Mouse (Mus musculus) hindbrain, embryonic 16.5 days (tissue): ENCODE data around the gene Mlana. TPM values are rescaled to one million over a fixed set of nuclear protein-coding genes. Genes with fewer than 3 reads are reported as not detected.

ENCODE experiments used
- ATAC-seq: fragments of 200-750 bp; cut with Nextera tagmentation; 2 replicates; pipeline ENCODE4 v1.8.0; 2017; ENCODE audit warnings: moderate TSS enrichment, moderate library complexity
- H3K27ac ChIP-seq: fragments of 300-500 bp; sonication (generic); 2 replicates; pipeline ENCODE4 v1.5.1; 2014; ENCODE audit warnings: low read depth, mild to moderate bottlenecking, control low read depth, low read length, moderate library complexity
- H3K27me3 ChIP-seq: fragments of 300-500 bp; sonication (generic); replicated peaks from 2 replicates; pipeline ENCODE4 v1.6.1; 2014; ENCODE audit warnings: low read length; ENCODE audit not compliant: control insufficient read depth, insufficient read depth
- H3K36me3 ChIP-seq: fragments of 300-500 bp; sonication (generic); 2 replicates; pipeline ENCODE4 v1.6.1; 2014; ENCODE audit warnings: mild to moderate bottlenecking, low read length, moderate library complexity, mixed read lengths; ENCODE audit not compliant: control insufficient read depth, insufficient read depth
- H3K4me1 ChIP-seq: fragments of 300-500 bp; sonication (generic); 2 replicates; pipeline ENCODE4 v1.6.1; 2014; ENCODE audit warnings: low read depth, low read length; ENCODE audit not compliant: control insufficient read depth, insufficient read depth
- H3K4me2 ChIP-seq: fragments of 300-500 bp; sonication (generic); 2 replicates; pipeline ENCODE4 v1.6.1; 2014; ENCODE audit warnings: mild to moderate bottlenecking, low read length, control low read depth, moderate library complexity
- H3K4me3 ChIP-seq: fragments of 300-500 bp; sonication (generic); 2 replicates; pipeline ENCODE4 v1.5.1; 2014; ENCODE audit warnings: mild to moderate bottlenecking, low read length, control low read depth, moderate library complexity
- H3K9ac ChIP-seq: fragments of 300-500 bp; sonication (generic); 2 replicates; pipeline ENCODE4 v1.6.1; 2014; ENCODE audit warnings: low read depth, mild to moderate bottlenecking, control low read depth, low read length, moderate library complexity
- H3K9me3 ChIP-seq: fragments of 300-500 bp; sonication (generic); 2 replicates; pipeline ENCODE4 v1.6.1; 2014; ENCODE audit warnings: mild to moderate bottlenecking, low read length, moderate library complexity; ENCODE audit not compliant: control insufficient read depth
- WGBS: fragments of 180-500 bp; shearing (Covaris S2); extraction: QIAGEN DNeasy Blood & Tissue Kit; methylation state at CpG from one replicate; pipeline ENCODE4 v1.1.7; 2014; 5-methylcytosine and 5-hydroxymethylcytosine counted together
- polyA plus RNA-seq: library from polyadenylated mRNA; unstranded; fragments of >200 nt; fragmentation: Nextera tagmentation; extraction: Ambion mirVana; gene quantifications from 2 replicates; pipeline ENCODE4 v1.2.1, GENCODE M21; 2015

Mlana gene
- polyA plus RNA-seq, 1 experiment from 2014 or later: not detected

GRCm38 (mm10) chr19:29709461-29709860 is 11.8 kb downstream of the Mlana start:
- H3K4me2 ChIP-seq: no peak overlapping the region
- no peak overlapping the region for H3K4me3 ChIP-seq
- 70% methylated on average over 3 of the region's 3 CpGs for WGBS
- H3K9me3 ChIP-seq: no peaks in the 10 kb centered on the region
- H3K4me1 ChIP-seq: no peaks in the 10 kb centered on the region
- no peak overlapping the region for H3K27ac ChIP-seq
- no peaks in the 10 kb centered on the region for H3K27me3 ChIP-seq
- no peaks in the 10 kb centered on the region for H3K36me3 ChIP-seq
- no peak for ATAC-seq
- H3K9ac ChIP-seq: no peak overlapping the region

- 85% methylated on average over 4 of the region's 4 CpGs for WGBS
Observed at GRCm38 (mm10) chr19:29713451-29713850, 15.8 kb downstream of the Mlana start.

GRCm38 (mm10) chr19:29717854-29718253 is 20.2 kb downstream of the Mlana start:
- H3K27ac ChIP-seq: no peak overlapping the region
- H3K4me2 ChIP-seq: no peak overlapping the region
- no peaks in the 10 kb centered on the region for H3K9me3 ChIP-seq
- H3K4me3 ChIP-seq: no peak overlapping the region
- H3K36me3 ChIP-seq: no peaks in the 10 kb centered on the region; the same call in 1 of the 2 replicates
- H3K4me1 ChIP-seq: no peaks in the 10 kb centered on the region
- no peak overlapping the region for H3K9ac ChIP-seq
- H3K27me3 ChIP-seq: no peaks in the 10 kb centered on the region
- no peak for ATAC-seq
- WGBS: 88% methylated on average over 3 of the region's 3 CpGs

More at GRCm38 (mm10) chr19:29713451-29713850, 15.8 kb downstream of the Mlana start:
- no peak for ATAC-seq
- H3K27ac ChIP-seq: no peak overlapping the region
- no peak overlapping the region for H3K9ac ChIP-seq
- no peak overlapping the region for H3K4me2 ChIP-seq
- no peaks in the 10 kb centered on the region for H3K36me3 ChIP-seq
- no peaks in the 10 kb centered on the region for H3K4me1 ChIP-seq
- H3K27me3 ChIP-seq: no peaks in the 10 kb centered on the region
- no peak overlapping the region for H3K4me3 ChIP-seq
- H3K9me3 ChIP-seq: no peaks in the 10 kb centered on the region

GRCm38 (mm10) chr19:29718476-29718875 is 20.9 kb downstream of the Mlana start:
- Histone ChIP-seq H3K4me2 (no peak overlapping the region), H3K36me3 (no peaks in the 10 kb centered on the region; the same call in 1 of the 2 replicates), H3K27ac (no peak overlapping the region), H3K9ac (no peak overlapping the region), H3K4me1 (no peaks in the 10 kb centered on the region), H3K27me3 (no peaks in the 10 kb centered on the region), H3K9me3 (no peaks in the 10 kb centered on the region), H3K4me3 (no peak overlapping the region)
- no peak for ATAC-seq
- WGBS: 99% methylated on average over 3 of the region's 3 CpGs

- no peak for ATAC-seq
- H3K9ac ChIP-seq: no peak overlapping the region
- H3K27me3 ChIP-seq: no peaks in the 10 kb centered on the region
- H3K27ac ChIP-seq: no peak overlapping the region
- H3K4me3 ChIP-seq: no peak overlapping the region
- H3K4me1 ChIP-seq: no peaks in the 10 kb centered on the region
- H3K4me2 ChIP-seq: no peak overlapping the region
- no peaks in the 10 kb centered on the region for H3K36me3 ChIP-seq
- 78% methylated on average over 3 of the region's 3 CpGs for WGBS
- no peaks in the 10 kb centered on the region for H3K9me3 ChIP-seq
Observed at GRCm38 (mm10) chr19:29735421-29735820, 37.8 kb downstream of the Mlana start.

GRCm38 (mm10) chr19:29739608-29740007 is 42.0 kb downstream of the Mlana start:
- Histone ChIP-seq H3K27ac (no peak overlapping the region), H3K9me3 (no peaks in the 10 kb centered on the region), H3K9ac (no peak overlapping the region), H3K4me2 (no peak overlapping the region), H3K4me1 (no peaks in the 10 kb centered on the region), H3K4me3 (no peak overlapping the region), H3K27me3 (no peaks in the 10 kb centered on the region), H3K36me3 (no peaks in the 10 kb centered on the region)
- 79% methylated on average over 2 of the region's 2 CpGs for WGBS
- no peak for ATAC-seq

- H3K4me2 ChIP-seq: no peak overlapping the region
- no peaks in the 10 kb centered on the region for H3K36me3 ChIP-seq
- no peak overlapping the region for H3K27ac ChIP-seq
- no peaks in the 10 kb centered on the region for H3K4me1 ChIP-seq
- no peak overlapping the region for H3K4me3 ChIP-seq
- H3K9me3 ChIP-seq: no peaks in the 10 kb centered on the region
- no peak for ATAC-seq
- WGBS: 89% methylated on average over 1 of the region's 1 CpGs
- no peak overlapping the region for H3K9ac ChIP-seq
- H3K27me3 ChIP-seq: no peaks in the 10 kb centered on the region
Observed at GRCm38 (mm10) chr19:29740661-29741060, 43.0 kb downstream of the Mlana start.

GRCm38 (mm10) chr19:29743531-29743930 is 45.9 kb downstream of the Mlana start:
- H3K4me3 ChIP-seq: no peak overlapping the region

GRCm38 (mm10) chr19:29750994-29751393 is 53.4 kb downstream of the Mlana start:
- H3K4me1 ChIP-seq: no peaks in the 10 kb centered on the region
- no peaks in the 10 kb centered on the region for H3K9me3 ChIP-seq
- no peak overlapping the region for H3K9ac ChIP-seq
- no peak overlapping the region for H3K4me2 ChIP-seq
- H3K27me3 ChIP-seq: no peaks in the 10 kb centered on the region
- no peaks in the 10 kb centered on the region for H3K36me3 ChIP-seq
- no peak overlapping the region for H3K27ac ChIP-seq
- 91% methylated on average over 3 of the region's 3 CpGs for WGBS
- H3K4me3 ChIP-seq: no peak overlapping the region
- no peak for ATAC-seq

More at GRCm38 (mm10) chr19:29743531-29743930, 45.9 kb downstream of the Mlana start:
- 85% methylated on average over 5 of the region's 5 CpGs for WGBS
- no peak for ATAC-seq
- no peak overlapping the region for H3K4me2 ChIP-seq
- H3K27me3 ChIP-seq: no peaks in the 10 kb centered on the region
- H3K27ac ChIP-seq: no peak overlapping the region
- H3K36me3 ChIP-seq: no peaks in the 10 kb centered on the region
- no peaks in the 10 kb centered on the region for H3K4me1 ChIP-seq
- H3K9me3 ChIP-seq: no peaks in the 10 kb centered on the region
- H3K9ac ChIP-seq: no peak overlapping the region

- H3K9me3 ChIP-seq: no peaks in the 10 kb centered on the region
Observed at GRCm38 (mm10) chr19:29753939-29754338, 56.3 kb downstream of the Mlana start.

More at GRCm38 (mm10) chr19:29753939-29754338, 56.3 kb downstream of the Mlana start:
- Histone ChIP-seq H3K27ac (no peak overlapping the region), H3K4me1 (no peaks in the 10 kb centered on the region), H3K36me3 (no peaks in the 10 kb centered on the region), H3K9ac (no peak overlapping the region), H3K27me3 (no peaks in the 10 kb centered on the region), H3K4me2 (no peak overlapping the region), H3K4me3 (no peak overlapping the region)
- no peak for ATAC-seq
- 92% methylated on average over 2 of the region's 2 CpGs for WGBS
